Mouse (Mus musculus): ENCODE data around the gene Zfp810.
"Not testable (repeated sequence)": the region's sequence is repeated elsewhere in the genome, so short reads cannot be mapped to it uniquely, and the experiment has no call there.

GRCm38 (mm10) chr9:22307920-22308262, 443 bp upstream of the Zfp810 start:
- not testable (repeated sequence) for TF ChIP-seq POLR2A (IDR thresholded peaks at IDR 0.05; ENCODE audit: extremely low read depth, insufficient read depth, low read length); CTCF (IDR thresholded peaks at IDR 0.05; ENCODE audit: low read depth, low read length)
